Mouse (Mus musculus): ENCODE measurements around the gene Slc25a13. TPM values are rescaled to one million over a fixed set of nuclear protein-coding genes. Genes with fewer than 3 reads are reported as not detected.

Slc25a13 gene
- polyA plus RNA-seq, 1 experiment, result not detected

- no peak overlapping the region for H3K4me3 ChIP-seq (ENCODE audit: insufficient read depth, low read depth, low read length)
- TF ChIP-seq CTCF (IDR thresholded peaks at IDR 0.05; ENCODE audit: insufficient read depth, low read depth, low read length), result no peak
- no peak for TF ChIP-seq POLR2A (IDR thresholded peaks at IDR 0.05; ENCODE audit: insufficient read depth, low read depth, low read length)
- WGBS, result 72% methylated on average over 4 of the region's 4 CpGs
- H3K27ac ChIP-seq (ENCODE audit: insufficient read depth, low read depth, low read length), result no peak overlapping the region
- peaks cover 4% of the 10 kb centered on the region; the same call in 1 of the 2 replicates for H3K4me1 ChIP-seq (ENCODE audit: control insufficient read depth, insufficient read depth, low read length)
These were observed 20.4 kb downstream of the Slc25a13 start for GRCm38 (mm10) chr6:6196527-6196926.

- Histone ChIP-seq H3K4me1 (ENCODE audit: control insufficient read depth, insufficient read depth, low read length) (peaks cover 4% of the 10 kb centered on the region; the same call in 1 of the 2 replicates), H3K4me3 (ENCODE audit: insufficient read depth, low read depth, low read length) (no peak overlapping the region), H3K27ac (ENCODE audit: insufficient read depth, low read depth, low read length) (no peak overlapping the region)
- WGBS, result 38% methylated on average over 6 of the region's 6 CpGs
- TF ChIP-seq CTCF (IDR thresholded peaks at IDR 0.05; ENCODE audit: insufficient read depth, low read depth, low read length) (no peak), POLR2A (IDR thresholded peaks at IDR 0.05; ENCODE audit: insufficient read depth, low read depth, low read length) (no peak)
These were observed 22.1 kb downstream of the Slc25a13 start for GRCm38 (mm10) chr6:6194831-6195230.

GRCm38 (mm10) chr6:6193906-6194305, 23.1 kb downstream of the Slc25a13 start:
- H3K4me3 ChIP-seq (ENCODE audit: insufficient read depth, low read depth, low read length), result no peak overlapping the region
- peaks cover 4% of the 10 kb centered on the region; the same call in 1 of the 2 replicates for H3K4me1 ChIP-seq (ENCODE audit: control insufficient read depth, insufficient read depth, low read length)
- TF ChIP-seq CTCF (IDR thresholded peaks at IDR 0.05; ENCODE audit: insufficient read depth, low read depth, low read length) (no peak), POLR2A (IDR thresholded peaks at IDR 0.05; ENCODE audit: insufficient read depth, low read depth, low read length) (no peak)
- WGBS, result 71% methylated on average over 13 of the region's 13 CpGs
- H3K27ac ChIP-seq (ENCODE audit: insufficient read depth, low read depth, low read length), result no peak overlapping the region

GRCm38 (mm10) chr6:6192413-6192812, 24.6 kb downstream of the Slc25a13 start:
- 93% methylated on average over 7 of the region's 7 CpGs for WGBS
- H3K4me1 ChIP-seq (ENCODE audit: control insufficient read depth, insufficient read depth, low read length), result peaks cover 4% of the 10 kb centered on the region; the same call in 1 of the 2 replicates
- peak overlapping the region; percentile 20; the same call in 1 of the 2 replicates for H3K27ac ChIP-seq (ENCODE audit: insufficient read depth, low read depth, low read length)
- no peak overlapping the region for H3K4me3 ChIP-seq (ENCODE audit: insufficient read depth, low read depth, low read length)
- TF ChIP-seq POLR2A (IDR thresholded peaks at IDR 0.05; ENCODE audit: insufficient read depth, low read depth, low read length) (no peak), CTCF (IDR thresholded peaks at IDR 0.05; ENCODE audit: insufficient read depth, low read depth, low read length) (no peak)

GRCm38 (mm10) chr6:6191596-6192337, 25.2 kb downstream of the Slc25a13 start:
- H3K4me3 ChIP-seq (ENCODE audit: insufficient read depth, low read depth, low read length), result no peak overlapping the region
- peaks cover 4% of the 10 kb centered on the region; the same call in 1 of the 2 replicates for H3K4me1 ChIP-seq (ENCODE audit: control insufficient read depth, insufficient read depth, low read length)
- H3K27ac ChIP-seq (ENCODE audit: insufficient read depth, low read depth, low read length), result peak overlapping the region; percentile 20; the same call in 1 of the 2 replicates
- TF ChIP-seq CTCF (IDR thresholded peaks at IDR 0.05; ENCODE audit: insufficient read depth, low read depth, low read length) (no peak), POLR2A (IDR thresholded peaks at IDR 0.05; ENCODE audit: insufficient read depth, low read depth, low read length) (no peak)
- 82% methylated on average over 8 of the region's 8 CpGs for WGBS

- Histone ChIP-seq H3K4me1 (ENCODE audit: control insufficient read depth, insufficient read depth, low read length) (no peaks in the 10 kb centered on the region), H3K4me3 (ENCODE audit: insufficient read depth, low read depth, low read length) (no peak overlapping the region), H3K27ac (ENCODE audit: insufficient read depth, low read depth, low read length) (no peak overlapping the region)
- 91% methylated on average over 6 of the region's 6 CpGs for WGBS
- TF ChIP-seq CTCF (IDR thresholded peaks at IDR 0.05; ENCODE audit: insufficient read depth, low read depth, low read length) (no peak), POLR2A (IDR thresholded peaks at IDR 0.05; ENCODE audit: insufficient read depth, low read depth, low read length) (no peak)
These were observed 28.0 kb downstream of the Slc25a13 start for GRCm38 (mm10) chr6:6188970-6189369.

- WGBS, result 93% methylated on average over 4 of the region's 4 CpGs
- H3K4me1 ChIP-seq (ENCODE audit: control insufficient read depth, insufficient read depth, low read length), result no peaks in the 10 kb centered on the region
- no peak overlapping the region for H3K4me3 ChIP-seq (ENCODE audit: insufficient read depth, low read depth, low read length)
- no peak overlapping the region for H3K27ac ChIP-seq (ENCODE audit: insufficient read depth, low read depth, low read length)
- TF ChIP-seq POLR2A (IDR thresholded peaks at IDR 0.05; ENCODE audit: insufficient read depth, low read depth, low read length) (no peak), CTCF (IDR thresholded peaks at IDR 0.05; ENCODE audit: insufficient read depth, low read depth, low read length) (no peak)
These were observed 30.5 kb downstream of the Slc25a13 start for GRCm38 (mm10) chr6:6186468-6186867.

- no peak overlapping the region for H3K4me3 ChIP-seq (ENCODE audit: insufficient read depth, low read depth, low read length)
- 96% methylated on average over 3 of the region's 3 CpGs for WGBS
- no peak for TF ChIP-seq POLR2A (IDR thresholded peaks at IDR 0.05; ENCODE audit: insufficient read depth, low read depth, low read length)
- no peak for TF ChIP-seq CTCF (IDR thresholded peaks at IDR 0.05; ENCODE audit: insufficient read depth, low read depth, low read length)
These were observed 31.3 kb downstream of the Slc25a13 start for GRCm38 (mm10) chr6:6185735-6186068.

GRCm38 (mm10) chr6:6184921-6185734, 31.8 kb downstream of the Slc25a13 start:
- TF ChIP-seq CTCF (IDR thresholded peaks at IDR 0.05; ENCODE audit: insufficient read depth, low read depth, low read length) (no peak), POLR2A (IDR thresholded peaks at IDR 0.05; ENCODE audit: insufficient read depth, low read depth, low read length) (no peak)

More at GRCm38 (mm10) chr6:6185735-6186068, 31.3 kb downstream of the Slc25a13 start:
- H3K4me1 ChIP-seq (ENCODE audit: control insufficient read depth, insufficient read depth, low read length), result no peaks in the 10 kb centered on the region
- no peak overlapping the region for H3K27ac ChIP-seq (ENCODE audit: insufficient read depth, low read depth, low read length)

More at GRCm38 (mm10) chr6:6184921-6185734, 31.8 kb downstream of the Slc25a13 start:
- Histone ChIP-seq H3K4me3 (ENCODE audit: insufficient read depth, low read depth, low read length) (no peak overlapping the region), H3K4me1 (ENCODE audit: control insufficient read depth, insufficient read depth, low read length) (no peaks in the 10 kb centered on the region), H3K27ac (ENCODE audit: insufficient read depth, low read depth, low read length) (no peak overlapping the region)
- WGBS, result 90% methylated on average over 7 of the region's 7 CpGs
